Mouse (Mus musculus): Measurements from ENCODE around the gene Plcg2. TPM values are rescaled to one million over a fixed set of nuclear protein-coding genes. Genes with fewer than 3 reads are reported as not detected.

Plcg2 gene
- polyA plus RNA-seq, 1 experiment from 2014 or later, result 2.8 TPM

- Histone ChIP-seq H3K9ac (ENCODE audit: low read length) (no peak overlapping the region), H3K9me3 (ENCODE audit: control insufficient read depth, low read length) (no peaks in the 10 kb centered on the region), H3K4me3 (ENCODE audit: low read depth, low read length) (no peak overlapping the region), H3K4me1 (ENCODE audit: control insufficient read depth, insufficient read depth, low read length) (peaks cover 6% of the 10 kb centered on the region), H3K4me2 (ENCODE audit: low read depth, severe bottlenecking) (no peak overlapping the region), H3K27ac (replicated peaks; ENCODE audit: low read depth, low read length) (no peak overlapping the region), H3K27me3 (ENCODE audit: control insufficient read depth, insufficient read depth, low read length) (no peaks in the 10 kb centered on the region), H3K36me3 (ENCODE audit: control insufficient read depth, insufficient read depth, low read length) (no peaks in the 10 kb centered on the region)
- WGBS, result 48% methylated on average over 5 of the region's 5 CpGs
- DNase-seq (ENCODE audit: low spot score) (peak; percentile 65), ATAC-seq (ENCODE audit: insufficient number of reproducible peaks, low FRiP score, low TSS enrichment, low read depth) (peak; percentile 32; the same call in 1 of the 2 replicates)
These were observed 32.8 kb upstream of the Plcg2 start for GRCm38 (mm10) chr8:117465250-117465649.

DNA sequence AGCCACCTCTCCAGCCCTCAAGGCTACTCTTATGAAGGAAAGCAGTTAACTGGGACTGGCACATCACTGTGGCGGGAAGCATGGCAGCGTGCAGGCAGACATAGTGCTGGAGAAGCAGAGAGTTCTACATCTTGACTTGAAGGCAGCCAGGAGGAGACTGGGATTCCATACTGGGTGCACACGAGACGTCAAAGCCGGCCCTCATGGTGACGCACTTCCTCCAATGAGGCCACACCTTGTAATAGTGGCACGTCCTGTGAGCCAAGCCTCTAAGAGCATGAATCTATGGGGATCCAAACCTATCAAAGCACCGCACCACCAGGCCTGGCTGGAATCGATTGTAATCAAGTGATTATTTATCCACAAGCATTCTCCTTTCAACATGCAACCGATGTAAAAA is 30.6 kb upstream of the Plcg2 start:
- Histone ChIP-seq H3K36me3 (ENCODE audit: control insufficient read depth, insufficient read depth, low read length) (no peaks in the 10 kb centered on the region), H3K27ac (replicated peaks; ENCODE audit: low read depth, low read length) (no peak overlapping the region), H3K4me1 (ENCODE audit: control insufficient read depth, insufficient read depth, low read length) (peaks cover 6% of the 10 kb centered on the region), H3K9ac (ENCODE audit: low read length) (no peak overlapping the region), H3K4me2 (ENCODE audit: low read depth, severe bottlenecking) (no peak overlapping the region), H3K27me3 (ENCODE audit: control insufficient read depth, insufficient read depth, low read length) (no peaks in the 10 kb centered on the region), H3K4me3 (ENCODE audit: low read depth, low read length) (no peak overlapping the region), H3K9me3 (ENCODE audit: control insufficient read depth, low read length) (no peaks in the 10 kb centered on the region)
- DNase-seq (ENCODE audit: low spot score) (no peak), ATAC-seq (ENCODE audit: insufficient number of reproducible peaks, low FRiP score, low TSS enrichment, low read depth) (no peak)
- 87% methylated on average over 10 of the region's 10 CpGs for WGBS

GRCm38 (mm10) chr8:117469431-117470341 is 28.4 kb upstream of the Plcg2 start:
- WGBS, result 33% methylated on average over 16 of the region's 16 CpGs
- H3K4me2 ChIP-seq (ENCODE audit: low read depth, severe bottlenecking), result peak overlapping the region; percentile 48
- no peaks in the 10 kb centered on the region for H3K9me3 ChIP-seq (ENCODE audit: control insufficient read depth, low read length)
- DNase-seq (ENCODE audit: low spot score) (peak; percentile 32), ATAC-seq (ENCODE audit: insufficient number of reproducible peaks, low FRiP score, low TSS enrichment, low read depth) (peak; percentile 27)
- peak overlapping the region; percentile 5; the same call in 1 of the 2 replicates for H3K27ac ChIP-seq (replicated peaks; ENCODE audit: low read depth, low read length)
- no peaks in the 10 kb centered on the region for H3K36me3 ChIP-seq (ENCODE audit: control insufficient read depth, insufficient read depth, low read length)
- no peak overlapping the region for H3K4me3 ChIP-seq (ENCODE audit: low read depth, low read length)
- H3K27me3 ChIP-seq (ENCODE audit: control insufficient read depth, insufficient read depth, low read length), result no peaks in the 10 kb centered on the region
- peaks cover 6% of the 10 kb centered on the region for H3K4me1 ChIP-seq (ENCODE audit: control insufficient read depth, insufficient read depth, low read length)
- peak overlapping the region; percentile 18 for H3K9ac ChIP-seq (ENCODE audit: low read length)

GRCm38 (mm10) chr8:117470342-117470781 is 27.7 kb upstream of the Plcg2 start:
- Histone ChIP-seq H3K27me3 (ENCODE audit: control insufficient read depth, insufficient read depth, low read length) (no peaks in the 10 kb centered on the region), H3K4me3 (ENCODE audit: low read depth, low read length) (0 out of 2 replicates have a peak overlapping the region, but pooled peaks have one; percentile 6), H3K4me1 (ENCODE audit: control insufficient read depth, insufficient read depth, low read length) (peaks cover 6% of the 10 kb centered on the region), H3K27ac (replicated peaks; ENCODE audit: low read depth, low read length) (no peak overlapping the region; the same call in 1 of the 2 replicates), H3K36me3 (ENCODE audit: control insufficient read depth, insufficient read depth, low read length) (no peaks in the 10 kb centered on the region), H3K4me2 (ENCODE audit: low read depth, severe bottlenecking) (peak overlapping the region; percentile 48), H3K9me3 (ENCODE audit: control insufficient read depth, low read length) (no peaks in the 10 kb centered on the region), H3K9ac (ENCODE audit: low read length) (peak overlapping the region; percentile 49)
- peak; percentile 91 for DNase-seq (ENCODE audit: low spot score)
- peak; percentile 94 for ATAC-seq (ENCODE audit: insufficient number of reproducible peaks, low FRiP score, low TSS enrichment, low read depth)
- 1% methylated on average over 8 of the region's 14 CpGs for WGBS

GRCm38 (mm10) chr8:117471174-117471573 is 26.9 kb upstream of the Plcg2 start:
- DNase-seq (ENCODE audit: low spot score) (peak; percentile 86), ATAC-seq (ENCODE audit: insufficient number of reproducible peaks, low FRiP score, low TSS enrichment, low read depth) (no peak; the same call in 1 of the 2 replicates)
- Histone ChIP-seq H3K4me1 (ENCODE audit: control insufficient read depth, insufficient read depth, low read length) (peaks cover 6% of the 10 kb centered on the region), H3K27ac (replicated peaks; ENCODE audit: low read depth, low read length) (no peak overlapping the region), H3K27me3 (ENCODE audit: control insufficient read depth, insufficient read depth, low read length) (no peaks in the 10 kb centered on the region), H3K9me3 (ENCODE audit: control insufficient read depth, low read length) (no peaks in the 10 kb centered on the region), H3K9ac (ENCODE audit: low read length) (no peak overlapping the region), H3K36me3 (ENCODE audit: control insufficient read depth, insufficient read depth, low read length) (no peaks in the 10 kb centered on the region), H3K4me2 (ENCODE audit: low read depth, severe bottlenecking) (no peak overlapping the region), H3K4me3 (ENCODE audit: low read depth, low read length) (no peak overlapping the region)
- 27% methylated on average over 3 of the region's 3 CpGs for WGBS

DNA sequence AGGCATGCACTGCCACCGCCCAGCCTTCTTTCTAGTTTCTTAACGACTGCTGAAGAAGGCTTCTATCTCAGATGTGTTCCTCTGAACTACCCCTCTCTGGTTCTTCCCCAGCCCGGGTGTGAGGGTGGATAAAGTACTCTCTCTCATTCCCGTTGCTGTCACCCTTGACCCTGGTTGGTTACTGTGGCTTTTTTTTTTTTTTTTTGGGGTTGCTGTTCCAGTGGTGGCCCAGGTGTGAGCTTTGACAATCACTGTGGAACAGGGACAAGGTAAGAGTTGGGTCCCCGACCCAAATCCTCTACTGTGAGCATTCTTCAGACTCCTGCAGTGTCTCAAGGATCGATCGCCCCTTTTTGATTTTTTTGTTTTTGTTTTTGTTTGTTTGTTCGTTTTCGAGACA is 26.4 kb upstream of the Plcg2 start:
- WGBS, result 71% methylated on average over 9 of the region's 9 CpGs

DNA sequence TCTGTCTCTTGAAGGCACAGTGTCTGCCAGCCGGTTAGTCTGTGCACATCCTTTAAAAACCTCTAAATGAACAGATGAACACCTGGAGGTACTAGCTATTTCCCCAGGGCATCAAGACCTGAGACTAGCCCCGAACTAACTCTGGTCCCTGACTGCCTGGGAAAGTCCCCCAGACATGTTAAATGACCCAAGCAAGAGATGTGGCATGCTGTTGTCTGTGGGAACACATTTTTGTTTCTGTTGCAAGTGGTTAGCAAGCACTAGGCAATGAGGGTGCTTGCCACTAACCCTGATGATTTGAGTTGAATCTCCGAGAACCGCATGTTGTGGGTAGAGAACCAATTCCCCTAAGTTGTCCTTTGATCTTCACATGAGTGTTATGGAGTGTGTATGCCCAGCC is 25.8 kb upstream of the Plcg2 start:
- ATAC-seq (ENCODE audit: insufficient number of reproducible peaks, low FRiP score, low TSS enrichment, low read depth) (no peak), DNase-seq (ENCODE audit: low spot score) (no peak)
- no peak overlapping the region for H3K27ac ChIP-seq (replicated peaks; ENCODE audit: low read depth, low read length)
- H3K9ac ChIP-seq (ENCODE audit: low read length), result no peak overlapping the region
- no peak overlapping the region for H3K4me3 ChIP-seq (ENCODE audit: low read depth, low read length)
- no peaks in the 10 kb centered on the region for H3K36me3 ChIP-seq (ENCODE audit: control insufficient read depth, insufficient read depth, low read length)
- H3K4me2 ChIP-seq (ENCODE audit: low read depth, severe bottlenecking), result no peak overlapping the region
- H3K4me1 ChIP-seq (ENCODE audit: control insufficient read depth, insufficient read depth, low read length), result peaks cover 6% of the 10 kb centered on the region
- no peaks in the 10 kb centered on the region for H3K27me3 ChIP-seq (ENCODE audit: control insufficient read depth, insufficient read depth, low read length)
- no peaks in the 10 kb centered on the region for H3K9me3 ChIP-seq (ENCODE audit: control insufficient read depth, low read length)
- 84% methylated on average over 4 of the region's 4 CpGs for WGBS

More for the DNA sequence above, 26.4 kb upstream of the Plcg2 start:
- peaks cover 6% of the 10 kb centered on the region for H3K4me1 ChIP-seq (ENCODE audit: control insufficient read depth, insufficient read depth, low read length)
- ATAC-seq (ENCODE audit: insufficient number of reproducible peaks, low FRiP score, low TSS enrichment, low read depth) (no peak), DNase-seq (ENCODE audit: low spot score) (no peak)
- no peak overlapping the region for H3K9ac ChIP-seq (ENCODE audit: low read length)
- no peaks in the 10 kb centered on the region for H3K27me3 ChIP-seq (ENCODE audit: control insufficient read depth, insufficient read depth, low read length)
- no peak overlapping the region for H3K4me2 ChIP-seq (ENCODE audit: low read depth, severe bottlenecking)
- no peaks in the 10 kb centered on the region for H3K9me3 ChIP-seq (ENCODE audit: control insufficient read depth, low read length)
- H3K36me3 ChIP-seq (ENCODE audit: control insufficient read depth, insufficient read depth, low read length), result no peaks in the 10 kb centered on the region
- no peak overlapping the region for H3K27ac ChIP-seq (replicated peaks; ENCODE audit: low read depth, low read length)
- H3K4me3 ChIP-seq (ENCODE audit: low read depth, low read length), result no peak overlapping the region

GRCm38 (mm10) chr8:117474944-117475343 is 23.1 kb upstream of the Plcg2 start:
- Histone ChIP-seq H3K4me1 (ENCODE audit: control insufficient read depth, insufficient read depth, low read length) (peaks cover 3% of the 10 kb centered on the region), H3K9me3 (ENCODE audit: control insufficient read depth, low read length) (no peaks in the 10 kb centered on the region), H3K27me3 (ENCODE audit: control insufficient read depth, insufficient read depth, low read length) (no peaks in the 10 kb centered on the region), H3K4me2 (ENCODE audit: low read depth, severe bottlenecking) (no peak overlapping the region), H3K36me3 (ENCODE audit: control insufficient read depth, insufficient read depth, low read length) (no peaks in the 10 kb centered on the region), H3K4me3 (ENCODE audit: low read depth, low read length) (no peak overlapping the region), H3K9ac (ENCODE audit: low read length) (no peak overlapping the region), H3K27ac (replicated peaks; ENCODE audit: low read depth, low read length) (no peak overlapping the region)
- WGBS, result 4% methylated on average over 5 of the region's 5 CpGs
- ATAC-seq (ENCODE audit: insufficient number of reproducible peaks, low FRiP score, low TSS enrichment, low read depth), result no peak
- DNase-seq (ENCODE audit: low spot score), result peak; percentile 98
